Mouse (Mus musculus) lung, postnatal 0 days (tissue): ENCODE data around the gene Tmem8b. TPM values are rescaled to one million over a fixed set of nuclear protein-coding genes. Genes with fewer than 3 reads are reported as not detected.

Experiments used
- ATAC-seq: fragments of 200-750 bp; cut with Nextera tagmentation; 2 replicates; pipeline ENCODE4 v1.8.0; 2017; ENCODE audit warnings: moderate library complexity
- DNase-seq: peaks from one replicate; pipeline ENCODE4 v3.0.0-alpha.2; 2016; ENCODE audit warnings: low spot score
- H3K27ac ChIP-seq: fragments of 300-500 bp; sonication (generic); 2 replicates; pipeline ENCODE4 v1.5.1; 2014; ENCODE audit warnings: antibody characterized with exemption, mild to moderate bottlenecking, low read length, mixed read lengths
- H3K27me3 ChIP-seq: fragments of 300-500 bp; sonication (generic); replicated peaks from 2 replicates; pipeline ENCODE4 v1.6.1; 2014; ENCODE audit warnings: low read length, mixed read lengths; ENCODE audit not compliant: insufficient read depth
- H3K36me3 ChIP-seq: fragments of 300-500 bp; sonication (generic); 2 replicates; pipeline ENCODE4 v1.6.1; 2014; ENCODE audit warnings: low read length, mixed read lengths; ENCODE audit not compliant: insufficient read depth
- H3K4me1 ChIP-seq: fragments of 300-500 bp; sonication (generic); 2 replicates; pipeline ENCODE4 v1.6.1; 2014; ENCODE audit warnings: antibody characterized with exemption, low read depth, low read length, mixed read lengths; ENCODE audit not compliant: insufficient read depth
- H3K4me2 ChIP-seq: fragments of 300-500 bp; sonication (generic); replicated peaks from 2 replicates; pipeline ENCODE4 v1.6.1; 2014; ENCODE audit warnings: low read depth, mild to moderate bottlenecking, low read length, moderate library complexity, mixed read lengths
- H3K4me3 ChIP-seq: fragments of 300-500 bp; sonication (generic); 2 replicates; pipeline ENCODE4 v1.5.1; 2014; ENCODE audit warnings: low read depth, low read length
- H3K9ac ChIP-seq: fragments of 300-500 bp; sonication (generic); replicated peaks from 2 replicates; pipeline ENCODE4 v1.6.1; 2014; ENCODE audit warnings: low read depth, mild to moderate bottlenecking
- H3K9me3 ChIP-seq: fragments of 300-500 bp; sonication (generic); 2 replicates; pipeline ENCODE4 v1.6.1; 2016; ENCODE audit warnings: low read length, mixed read lengths
- CTCF ChIP-seq: IDR thresholded peaks from 2 replicates; pipeline ENCODE4 v1.5.1; 2016; ENCODE audit warnings: antibody characterized with exemption, mild to moderate bottlenecking
- EP300 ChIP-seq: IDR thresholded peaks from 2 replicates; pipeline ENCODE4 v1.6.1; 2016; ENCODE audit warnings: antibody characterized with exemption, mild to moderate bottlenecking, control low read depth
- WGBS: fragments of 180-500 bp; shearing (Covaris S2); extraction: QIAGEN DNeasy Blood & Tissue Kit; methylation state at CpG from one replicate; pipeline ENCODE4 v1.1.7; 2014; 5-methylcytosine and 5-hydroxymethylcytosine counted together
- polyA plus RNA-seq: library from polyadenylated mRNA; unstranded; fragments of >200 nt; fragmentation: Nextera tagmentation; extraction: Ambion mirVana; gene quantifications from 2 replicates; pipeline ENCODE4 v1.2.1, GENCODE M21; 2015

Tmem8b gene
- polyA plus RNA-seq, 1 experiment from 2014 or later: 2.5 TPM

DNA sequence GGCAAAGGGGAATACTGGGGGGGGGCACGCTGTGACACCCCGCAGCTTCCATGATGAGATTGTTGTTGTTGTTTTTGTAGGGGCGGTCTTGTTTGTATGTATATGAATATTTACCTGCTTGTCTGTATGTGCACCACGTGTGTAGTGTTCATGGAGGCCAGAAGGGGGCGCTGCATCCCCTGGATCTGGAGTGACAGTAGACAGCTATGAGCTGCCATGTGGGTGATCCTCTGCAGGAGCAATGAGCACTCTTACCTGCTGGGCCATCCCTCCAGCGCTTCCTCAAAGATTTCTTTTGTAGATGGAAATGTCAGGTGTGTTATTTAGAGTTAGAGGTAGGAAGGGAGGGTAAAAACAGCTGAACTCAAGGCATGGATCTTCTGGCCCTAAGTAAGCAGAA lies 34.7 kb downstream of the Tmem8b start:
- no peak overlapping the region for H3K27ac ChIP-seq
- no peak overlapping the region for H3K4me3 ChIP-seq
- TF ChIP-seq CTCF (peak; percentile 64), EP300 (no peak)
- WGBS: 81% methylated on average over 6 of the region's 6 CpGs
- no peaks in the 10 kb centered on the region for H3K9me3 ChIP-seq
- no peaks in the 10 kb centered on the region for H3K4me1 ChIP-seq
- no peaks in the 10 kb centered on the region for H3K27me3 ChIP-seq
- H3K9ac ChIP-seq: no peak overlapping the region
- DNase-seq (no peak), ATAC-seq (no peak)
- H3K4me2 ChIP-seq: no peak overlapping the region
- H3K36me3 ChIP-seq: no peaks in the 10 kb centered on the region

DNA sequence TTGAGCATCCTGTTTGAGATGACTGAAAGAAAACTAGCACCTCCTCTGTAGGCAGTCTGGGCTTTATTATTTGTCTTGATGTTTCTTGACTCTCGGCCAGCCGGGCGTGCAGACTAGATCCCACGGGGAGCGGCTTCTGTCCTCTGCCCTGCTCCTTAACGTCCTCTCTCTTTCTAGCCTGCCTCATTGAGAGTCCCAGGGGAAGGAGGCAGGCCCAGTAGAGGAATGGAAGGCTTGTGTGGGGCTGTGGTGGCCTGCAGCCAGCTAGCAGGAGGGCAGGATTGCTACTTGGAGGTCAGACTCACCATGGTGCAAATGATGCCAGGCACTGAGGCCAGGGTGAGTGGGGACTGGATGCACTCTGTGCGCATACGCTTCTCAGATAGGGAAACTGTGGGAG lies 35.1 kb downstream of the Tmem8b start:
- Histone ChIP-seq H3K4me3 (no peak overlapping the region), H3K4me1 (no peaks in the 10 kb centered on the region), H3K4me2 (no peak overlapping the region), H3K36me3 (no peaks in the 10 kb centered on the region), H3K9ac (no peak overlapping the region), H3K27ac (no peak overlapping the region), H3K27me3 (no peaks in the 10 kb centered on the region), H3K9me3 (no peaks in the 10 kb centered on the region)
- ATAC-seq (peak; percentile 43; the same call in 1 of the 2 replicates), DNase-seq (no peak)
- TF ChIP-seq EP300 (no peak), CTCF (no peak)
- WGBS: 51% methylated on average over 8 of the region's 8 CpGs

DNA sequence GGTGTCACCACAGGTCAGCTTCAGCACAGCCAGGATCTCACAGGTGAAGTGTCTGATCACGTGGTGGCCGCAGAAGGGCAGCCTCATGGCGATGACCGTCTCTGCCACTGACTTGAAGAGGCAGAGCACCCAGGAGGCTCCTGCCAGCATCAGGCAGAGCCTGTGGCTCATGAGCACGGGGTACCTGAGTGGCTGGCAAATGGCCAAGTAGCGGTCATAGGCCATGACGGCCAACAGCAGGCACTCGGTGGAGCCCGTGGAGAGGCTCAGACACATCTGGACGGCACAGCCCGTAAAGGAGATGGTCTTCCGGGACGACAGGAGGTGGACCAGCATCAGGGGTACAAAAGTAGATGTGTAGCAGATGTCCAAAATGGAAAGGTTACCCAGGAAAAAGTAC lies 37.2 kb downstream of the Tmem8b start:
- ATAC-seq: no peak
- WGBS: 53% methylated on average over 13 of the region's 13 CpGs

DNA sequence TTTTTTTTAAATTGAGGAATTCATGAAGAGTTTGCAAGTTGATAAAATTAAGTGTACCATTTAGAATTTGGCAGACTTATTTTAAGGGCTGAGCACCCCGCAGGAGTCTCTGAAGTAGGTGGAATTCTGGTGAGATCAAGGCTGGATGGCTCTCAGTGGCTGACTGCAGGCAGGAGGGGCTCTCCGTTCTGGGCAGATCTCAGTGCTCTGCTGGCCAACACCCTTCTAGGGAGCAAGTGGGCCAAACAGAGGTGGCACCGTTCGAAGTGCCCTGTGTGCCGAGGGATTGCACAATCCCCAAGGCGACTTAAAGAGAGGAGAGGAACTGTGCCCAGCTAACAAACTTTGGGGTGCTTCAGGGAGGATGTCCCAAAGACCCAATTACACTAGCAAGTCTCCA lies 41.1 kb downstream of the Tmem8b start, which contains the start of gene Olfr71:
Gene Olfr71 (minus strand): TSS at position 387 of the 400 bp plus-strand sequence.
- H3K4me3 ChIP-seq: no peak within 1 kb of the TSS

More for the DNA sequence above, 37.2 kb downstream of the Tmem8b start:
- Histone ChIP-seq H3K27me3 (no peaks in the 10 kb centered on the region), H3K4me1 (no peaks in the 10 kb centered on the region; the same call in 1 of the 2 replicates), H3K4me3 (no peak overlapping the region), H3K9ac (no peak overlapping the region), H3K9me3 (no peaks in the 10 kb centered on the region), H3K27ac (no peak overlapping the region), H3K4me2 (no peak overlapping the region), H3K36me3 (no peaks in the 10 kb centered on the region)
- TF ChIP-seq EP300 (no peak), CTCF (no peak)
- no peak for DNase-seq

DNA sequence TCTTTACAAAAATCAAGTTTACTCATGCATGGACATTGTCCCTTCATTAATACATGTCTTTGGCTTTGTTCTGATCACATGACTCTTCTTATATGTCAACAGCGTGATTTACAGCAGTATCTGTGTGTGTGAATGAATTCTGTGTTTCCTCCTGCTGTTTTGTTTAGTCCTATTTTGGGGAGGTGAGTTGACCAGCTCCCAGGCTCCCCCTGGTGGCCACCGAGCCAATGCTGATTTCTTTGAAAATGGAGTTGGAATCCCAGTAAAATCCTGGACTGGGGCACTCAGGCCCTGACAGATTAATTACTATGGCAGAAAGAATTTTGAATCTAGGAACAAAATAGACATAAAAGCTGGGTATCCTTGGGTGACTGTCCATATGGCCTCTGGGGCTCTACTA lies 43.0 kb downstream of the Tmem8b start:
- TF ChIP-seq EP300 (no peak), CTCF (peak; percentile 93)
- DNase-seq: peak; percentile 87
- no peak overlapping the region for H3K4me2 ChIP-seq

More for the DNA sequence above, 41.1 kb downstream of the Tmem8b start, which contains the start of gene Olfr71:
- ATAC-seq: peak; percentile 92
- peak within 1 kb of the TSS; percentile 64 for H3K27ac ChIP-seq
- no peak within 1 kb of the TSS for H3K4me2 ChIP-seq
- 24% methylated on average over 6 of the region's 6 CpGs for WGBS
- no peaks in the 10 kb centered on the region for H3K36me3 ChIP-seq
- H3K27me3 ChIP-seq: no peaks in the 10 kb centered on the region
- H3K4me1 ChIP-seq: no peaks in the 10 kb centered on the region; the same call in 1 of the 2 replicates
- TF ChIP-seq CTCF: no peak
- TF ChIP-seq EP300: 0 out of 2 replicates have a peak, but pooled peaks have one; percentile 52
- H3K9ac ChIP-seq: no peak within 1 kb of the TSS
- DNase-seq: peak; percentile 81
- H3K9me3 ChIP-seq: no peaks in the 10 kb centered on the region

DNA sequence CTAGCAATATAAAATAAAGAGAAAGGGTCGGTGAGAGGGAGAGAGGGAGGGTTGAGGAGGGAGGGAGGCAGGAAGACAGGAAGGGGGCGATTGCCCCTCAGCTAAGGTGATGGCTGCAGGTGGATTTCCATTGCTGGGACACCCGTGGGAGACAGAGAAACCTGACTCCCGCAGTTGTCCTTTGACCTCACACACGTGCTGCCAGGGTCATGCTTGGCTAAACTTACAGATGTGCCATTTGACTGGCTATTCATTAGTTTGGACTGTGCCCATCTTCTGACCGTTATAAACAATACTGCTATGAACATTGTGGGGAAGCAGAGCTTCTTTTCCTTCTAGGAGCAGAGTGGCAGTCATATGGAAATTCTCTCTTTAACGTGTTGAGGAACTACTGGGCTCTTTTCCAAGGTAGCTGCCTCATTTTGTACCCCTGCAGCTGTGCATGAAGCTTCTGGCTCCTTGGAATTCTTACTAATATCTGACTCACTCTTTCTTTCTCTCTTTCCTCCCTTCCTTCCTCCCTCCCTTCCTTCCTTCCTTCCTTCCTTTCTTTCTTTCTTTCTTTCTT lies 45.0 kb downstream of the Tmem8b start:
- TF ChIP-seq CTCF (no peak), EP300 (no peak)
- no peak for ATAC-seq
- Histone ChIP-seq H3K4me2 (no peak overlapping the region), H3K36me3 (no peaks in the 10 kb centered on the region), H3K4me1 (no peaks in the 10 kb centered on the region; the same call in 1 of the 2 replicates), H3K9ac (no peak overlapping the region), H3K4me3 (no peak overlapping the region), H3K9me3 (no peaks in the 10 kb centered on the region), H3K27ac (no peak overlapping the region), H3K27me3 (no peaks in the 10 kb centered on the region)
- 38% methylated on average over 7 of the region's 7 CpGs for WGBS
- DNase-seq: peak; percentile 84

More for the DNA sequence above, 43.0 kb downstream of the Tmem8b start:
- Histone ChIP-seq H3K4me1 (no peaks in the 10 kb centered on the region; the same call in 1 of the 2 replicates), H3K36me3 (no peaks in the 10 kb centered on the region), H3K9me3 (no peaks in the 10 kb centered on the region), H3K9ac (no peak overlapping the region), H3K4me3 (no peak overlapping the region), H3K27me3 (no peaks in the 10 kb centered on the region), H3K27ac (no peak overlapping the region)
- ATAC-seq: peak; percentile 26; the same call in 1 of the 2 replicates
- 3% methylated on average over 2 of the region's 2 CpGs for WGBS
